Mouse (Mus musculus) E14TG2a.4 (cell line): ENCODE data around the gene Hexim2.

ENCODE experiments used
- CTCF ChIP-seq: conservative IDR thresholded peaks from 2 replicates; pipeline ENCODE4 v1.5.1; 2014; ENCODE audit warnings: low read length
- NANOG ChIP-seq: IDR thresholded peaks from 2 replicates; pipeline ENCODE4 v1.6.1; 2014; ENCODE audit warnings: borderline replicate concordance, low read length, mixed read lengths
- POU5F1 ChIP-seq: IDR thresholded peaks from 2 replicates; pipeline ENCODE4 v1.6.1; 2014; ENCODE audit warnings: low read length, borderline replicate concordance

GRCm38 (mm10) chr11:103173771-103174344 is 41.6 kb downstream of the Hexim2 start:
- no peak for TF ChIP-seq POU5F1
- TF ChIP-seq CTCF: no peak
- no peak for TF ChIP-seq NANOG
